Mouse (Mus musculus) lung, postnatal 0 days (tissue): Measurements from ENCODE around the gene Sart3.

Experiments used
- CTCF ChIP-seq: IDR thresholded peaks from 2 replicates; pipeline ENCODE4 v1.5.1; 2016; ENCODE audit warnings: antibody characterized with exemption, mild to moderate bottlenecking
- EP300 ChIP-seq: IDR thresholded peaks from 2 replicates; pipeline ENCODE4 v1.6.1; 2016; ENCODE audit warnings: antibody characterized with exemption, mild to moderate bottlenecking, control low read depth

GRCm38 (mm10) chr5:113815638-113816152 lies 43.4 kb upstream of the Sart3 start:
- TF ChIP-seq CTCF (peak; percentile 90), EP300 (no peak)
